Mouse (Mus musculus) right cerebral cortex, postnatal 25 days (tissue): ENCODE results near the gene Ppp1r13b.

Source experiments
- DNase-seq: peaks from one replicate; pipeline ENCODE4 v3.0.0; 2022

The Ppp1r13b gene

DNA sequence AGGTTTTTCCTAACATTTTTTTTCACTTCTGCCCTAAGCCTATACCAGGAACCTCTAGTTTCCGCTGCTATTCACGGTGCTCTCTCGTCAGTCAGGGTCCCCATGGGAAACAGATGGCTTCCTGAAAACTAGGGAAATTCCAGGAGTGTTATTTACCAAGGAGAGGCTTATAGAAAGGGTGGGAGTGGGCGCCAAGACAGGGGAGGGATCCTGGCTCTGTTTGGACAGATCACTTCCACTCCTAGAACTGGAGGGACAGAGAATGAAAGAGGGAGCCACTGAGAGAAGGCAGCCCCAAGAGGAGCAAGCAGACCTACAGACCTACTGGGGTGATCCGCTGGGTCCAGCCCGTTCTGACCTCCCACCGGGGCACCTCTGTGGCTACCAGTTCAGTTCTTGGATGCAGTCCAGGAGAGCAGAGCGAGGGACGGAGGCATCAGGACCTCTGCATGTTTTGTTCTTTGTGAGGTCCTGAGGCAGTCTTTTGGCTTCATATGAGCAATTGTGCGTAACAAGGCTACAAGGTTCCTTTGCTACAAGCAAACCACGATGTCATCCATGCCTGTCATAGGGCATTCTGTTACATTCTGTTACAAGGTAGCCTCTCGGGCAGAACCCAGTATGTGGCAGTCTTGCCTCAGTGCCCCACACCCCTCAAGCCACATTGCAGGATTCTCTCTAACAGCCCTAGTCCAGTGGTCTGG, 8.8 kb upstream of the Ppp1r13b start:
- DNase-seq = no peak

DNA sequence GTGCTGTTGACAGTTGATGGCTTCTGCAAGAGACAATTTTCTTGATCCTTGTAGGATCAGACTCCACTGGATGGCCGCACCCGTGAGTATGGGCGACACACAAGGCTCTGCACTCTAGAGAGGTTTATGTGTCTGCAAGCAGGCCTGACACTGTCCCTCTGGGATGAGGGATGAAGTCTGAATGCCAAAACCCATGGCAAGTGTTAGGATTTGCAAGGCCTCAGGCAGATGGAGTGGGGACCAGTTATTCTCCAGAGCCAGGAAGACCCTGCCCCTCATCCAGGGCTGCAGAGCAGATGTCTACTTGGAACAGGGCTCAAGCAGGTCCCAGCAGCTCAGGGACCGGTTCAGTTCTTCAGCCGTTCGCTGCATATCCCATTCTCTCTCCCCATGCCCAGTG, 7.9 kb upstream of the Ppp1r13b start:
- DNase-seq = no peak

DNA sequence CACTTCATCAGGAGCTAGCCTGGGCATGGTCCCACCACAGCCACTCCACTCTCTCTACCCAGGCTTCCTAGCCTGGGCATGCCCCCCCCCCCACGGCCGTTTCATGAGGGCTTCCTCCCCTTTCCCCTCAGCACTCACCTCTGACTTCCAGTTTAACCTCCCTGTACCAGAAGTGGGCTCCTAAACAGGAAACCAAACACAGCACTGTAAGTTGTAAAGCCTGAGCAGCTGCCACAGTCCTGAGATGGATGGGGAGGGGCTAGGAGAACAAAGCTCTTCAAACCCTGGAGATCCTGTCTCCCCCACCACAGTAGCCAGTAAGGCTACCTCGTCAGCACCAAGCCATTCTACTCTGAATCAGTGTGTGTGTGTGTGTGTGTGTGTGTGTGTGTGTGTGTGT, 6.1 kb upstream of the Ppp1r13b start:
- no peak for DNase-seq

DNA sequence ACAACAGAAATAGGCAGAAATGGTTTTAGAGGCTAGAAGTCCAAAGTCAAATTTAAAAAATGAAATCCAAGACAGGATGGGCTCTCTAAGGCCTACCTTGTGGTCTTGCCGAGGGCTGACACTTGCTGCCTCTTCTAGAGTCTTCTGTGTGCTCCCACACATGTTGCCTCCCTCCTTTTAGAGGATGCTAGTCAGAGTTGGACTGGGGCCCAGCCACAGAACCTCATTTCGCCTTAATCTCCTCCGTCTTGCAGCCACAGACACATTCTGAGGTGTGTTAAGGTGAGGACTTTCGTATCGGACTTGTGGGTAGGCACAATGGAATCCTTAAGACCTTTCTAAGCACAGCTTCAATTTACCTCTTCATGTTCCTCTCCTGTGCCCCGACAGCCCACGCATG, 4.9 kb upstream of the Ppp1r13b start:
- no peak for DNase-seq

DNA sequence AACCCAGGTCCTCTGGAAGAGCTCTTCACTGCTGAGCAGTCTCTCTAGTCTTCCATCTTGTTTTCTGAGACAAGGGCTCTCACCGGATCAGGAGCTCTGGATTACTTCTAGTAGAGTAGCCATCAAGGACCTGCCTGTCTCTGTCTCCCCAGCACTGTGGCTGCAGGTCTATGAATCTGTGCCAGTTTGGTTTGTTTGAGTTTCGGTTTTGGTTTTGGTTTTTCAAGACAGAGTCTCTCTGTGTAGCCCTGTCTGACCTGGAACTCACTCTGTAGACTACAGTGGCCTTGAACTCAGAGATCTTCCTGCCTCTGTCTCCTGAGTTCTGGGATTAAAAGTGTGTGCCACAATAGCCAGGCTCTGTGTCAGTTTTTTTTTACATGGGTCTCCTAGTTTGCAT, 3.9 kb upstream of the Ppp1r13b start:
- DNase-seq = no peak

DNA sequence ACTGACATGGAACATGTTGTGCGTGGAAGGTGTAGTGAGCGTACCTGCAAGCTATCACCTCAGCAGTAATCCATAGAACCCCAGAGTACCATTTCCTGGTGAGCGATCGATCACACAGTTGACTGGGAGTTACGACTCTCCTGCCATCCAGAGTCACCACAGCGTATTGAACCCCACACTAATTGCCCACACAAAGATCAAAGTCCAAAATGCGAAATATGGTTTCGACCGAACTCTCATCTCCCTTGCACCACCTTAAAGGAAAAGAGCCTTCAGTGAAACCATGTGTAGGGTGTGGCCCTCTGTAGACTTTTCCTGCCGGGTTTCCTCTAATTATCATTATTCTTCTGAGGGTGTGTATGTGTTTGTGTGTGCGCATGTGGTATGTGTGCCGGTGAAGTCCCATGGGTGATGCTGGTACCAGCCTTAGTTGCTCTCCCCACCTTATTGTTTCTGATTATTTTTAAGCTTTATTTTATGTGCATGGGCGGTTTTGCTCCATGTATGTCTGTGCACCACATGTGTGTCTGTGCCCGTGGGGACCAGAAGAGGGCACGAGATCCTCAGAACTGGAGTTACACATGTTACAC, 3.4 kb upstream of the Ppp1r13b start:
- DNase-seq = no peak

DNA sequence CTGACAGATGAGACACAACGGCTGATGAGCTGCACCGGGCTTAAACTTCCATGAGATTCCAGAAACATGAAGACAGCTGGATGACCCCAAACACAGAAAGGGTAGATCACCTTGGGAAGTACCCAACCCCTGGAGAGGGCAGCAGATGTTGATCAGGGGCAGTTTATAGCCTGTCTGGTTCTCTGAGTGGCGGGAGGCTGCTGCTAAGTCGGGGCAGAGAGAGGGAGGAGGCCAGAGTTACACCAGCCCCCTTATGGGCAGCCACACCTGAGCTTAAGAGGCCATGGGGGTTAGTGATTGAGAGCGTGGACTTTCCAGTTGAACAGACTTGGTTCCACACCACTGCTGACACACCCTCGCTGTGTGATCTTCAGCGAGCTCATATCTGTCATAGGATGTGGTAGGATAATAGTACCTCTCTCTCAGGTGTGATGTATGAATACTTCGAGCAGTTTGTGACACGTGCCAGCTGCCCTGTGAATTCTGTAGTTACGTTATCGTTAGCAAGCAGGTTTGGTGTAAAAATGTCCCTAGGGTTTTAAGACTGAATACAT, 1.2 kb upstream of the Ppp1r13b start:
- no peak for DNase-seq

DNA sequence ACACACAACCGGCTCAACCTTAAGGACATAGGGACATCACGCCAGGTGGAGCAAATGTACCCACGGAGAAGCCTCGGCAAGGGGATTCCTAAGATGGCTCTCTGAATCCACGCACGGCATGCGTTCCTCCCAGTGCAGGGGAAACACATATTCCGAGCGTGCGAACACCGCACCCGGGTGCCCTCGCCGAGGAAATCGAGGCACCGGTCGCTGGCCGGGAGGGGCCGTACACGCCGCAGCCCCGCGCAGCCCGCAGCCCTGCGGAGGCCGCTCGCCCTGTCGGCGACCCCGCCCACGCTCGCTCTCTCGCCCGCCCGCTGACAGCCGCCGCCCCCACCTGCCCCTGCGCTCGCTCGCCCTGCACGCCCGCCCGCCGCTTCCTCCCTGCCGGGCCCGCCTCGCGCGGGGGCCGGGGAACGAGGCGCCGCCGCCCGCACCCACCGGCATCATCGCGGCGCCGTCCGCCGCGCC, 454 bp downstream of the Ppp1r13b start:
- DNase-seq = no peak

DNA sequence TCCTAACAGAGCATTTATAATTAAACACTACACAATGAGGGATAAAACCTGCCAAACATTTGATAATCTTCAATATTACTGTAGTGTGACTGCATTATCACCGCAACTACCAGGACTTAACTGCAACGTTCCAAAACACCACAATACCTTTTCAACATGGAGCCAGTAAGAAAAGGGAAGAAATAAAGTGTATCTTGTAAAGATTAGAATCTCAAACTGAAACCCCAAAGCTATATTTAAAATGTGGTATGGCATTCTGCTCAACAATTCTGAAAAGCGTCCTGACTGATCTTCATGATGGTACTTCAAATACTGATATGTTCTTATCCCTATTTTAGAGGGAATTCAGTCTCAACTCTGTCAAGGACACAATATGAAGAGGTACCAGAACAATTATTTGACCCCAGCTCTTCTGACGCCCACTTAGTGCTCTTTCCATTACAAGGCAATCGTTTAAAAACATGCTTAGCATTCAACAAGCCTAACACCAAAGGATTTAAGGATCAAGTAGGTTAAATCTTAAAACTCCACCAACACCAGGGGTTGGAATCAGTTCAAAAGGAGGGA, 1.5 kb downstream of the Ppp1r13b start:
- DNase-seq = no peak

DNA sequence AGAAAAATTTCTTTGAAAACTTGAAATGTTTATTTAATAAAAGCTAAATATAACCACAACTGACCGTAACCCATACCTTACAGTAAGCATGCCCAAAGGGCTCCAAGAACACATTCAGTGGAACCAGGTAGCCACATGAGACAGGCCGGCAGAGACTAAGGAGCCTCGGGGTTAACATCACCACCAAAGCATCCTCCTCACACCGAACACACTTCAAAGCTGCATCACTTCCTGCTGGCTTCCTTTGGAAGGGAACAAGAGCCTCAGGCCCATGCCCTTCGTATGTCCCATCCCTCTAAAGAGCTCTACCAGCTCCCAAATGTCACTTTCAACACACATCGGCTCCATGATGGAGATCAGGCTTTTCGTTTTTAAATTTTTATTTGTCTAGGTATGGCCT, 5.4 kb downstream of the Ppp1r13b start:
- no peak for DNase-seq

DNA sequence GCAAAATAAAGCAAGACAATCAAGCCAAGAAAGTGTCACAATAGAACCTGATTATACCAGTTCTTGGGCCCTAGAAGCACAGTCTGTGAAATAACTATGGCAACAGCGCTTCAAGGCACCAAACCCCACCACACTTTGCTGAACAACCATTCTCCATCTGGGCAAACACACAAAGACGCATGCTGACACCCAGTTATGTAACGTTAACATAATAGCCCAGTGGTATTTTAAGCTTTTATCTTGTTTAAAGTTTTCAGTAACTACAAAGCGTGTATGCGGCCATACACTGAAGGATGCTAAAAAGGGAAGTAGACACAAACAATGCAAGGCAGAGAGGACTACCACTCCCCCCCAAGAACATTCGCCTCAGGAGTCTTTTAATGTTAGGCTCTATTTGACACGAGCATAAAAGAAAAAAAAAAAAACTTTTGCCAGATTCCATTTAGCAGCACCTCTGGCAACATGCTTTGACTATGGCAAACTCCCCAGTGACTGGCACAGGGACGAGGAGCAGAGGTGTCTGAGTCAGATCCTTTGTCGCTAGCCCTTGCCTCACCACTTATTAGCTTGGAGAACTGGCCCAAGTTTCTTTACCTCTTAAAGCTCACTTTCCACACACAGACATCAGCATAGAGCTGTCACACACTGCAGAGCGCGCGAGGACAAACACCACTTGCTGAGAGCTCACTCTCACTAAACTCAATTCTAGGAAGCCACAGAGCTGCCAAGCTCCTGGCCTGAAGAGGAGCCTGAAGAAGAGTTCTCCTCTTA, 6.6 kb downstream of the Ppp1r13b start:
- no peak for DNase-seq

DNA sequence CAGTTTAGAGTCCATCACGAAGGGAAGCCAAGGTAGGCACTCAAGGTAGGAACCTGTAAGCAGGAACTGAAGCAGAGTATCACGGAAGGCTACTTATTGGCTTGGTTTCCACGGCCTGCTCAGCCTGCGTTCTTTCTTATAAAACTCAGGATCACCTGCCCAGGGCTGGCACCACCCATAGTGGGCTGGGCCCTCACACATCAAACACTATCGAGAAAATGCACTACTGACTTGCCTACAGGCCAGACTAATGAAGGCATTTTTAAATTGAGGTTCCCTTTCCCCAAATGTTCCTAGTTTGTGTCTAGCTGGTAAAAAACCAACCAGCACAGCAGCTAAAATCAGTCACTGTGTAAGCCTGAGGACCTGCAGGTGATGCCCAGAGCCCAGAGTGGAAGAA, 8.3 kb downstream of the Ppp1r13b start:
- DNase-seq = no peak

DNA sequence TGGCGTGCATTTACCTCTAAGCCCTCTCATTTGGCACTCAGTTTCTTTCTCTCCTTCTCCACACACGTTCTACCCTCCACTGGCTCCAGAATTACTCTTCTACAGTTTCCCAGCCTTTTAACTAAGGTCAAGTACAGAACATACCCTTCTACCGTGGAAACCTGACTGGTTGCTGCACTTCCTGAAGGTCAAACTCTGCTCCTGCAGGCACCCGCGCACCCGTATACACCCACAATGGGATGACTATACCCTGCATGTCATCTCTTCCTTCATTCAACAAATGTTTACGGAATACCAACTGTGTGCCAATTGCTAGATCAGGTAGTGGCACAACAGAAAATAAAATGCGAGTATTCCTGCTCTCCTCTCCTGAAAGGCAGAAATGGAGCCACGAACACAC, 9.2 kb downstream of the Ppp1r13b start:
- no peak for DNase-seq

DNA sequence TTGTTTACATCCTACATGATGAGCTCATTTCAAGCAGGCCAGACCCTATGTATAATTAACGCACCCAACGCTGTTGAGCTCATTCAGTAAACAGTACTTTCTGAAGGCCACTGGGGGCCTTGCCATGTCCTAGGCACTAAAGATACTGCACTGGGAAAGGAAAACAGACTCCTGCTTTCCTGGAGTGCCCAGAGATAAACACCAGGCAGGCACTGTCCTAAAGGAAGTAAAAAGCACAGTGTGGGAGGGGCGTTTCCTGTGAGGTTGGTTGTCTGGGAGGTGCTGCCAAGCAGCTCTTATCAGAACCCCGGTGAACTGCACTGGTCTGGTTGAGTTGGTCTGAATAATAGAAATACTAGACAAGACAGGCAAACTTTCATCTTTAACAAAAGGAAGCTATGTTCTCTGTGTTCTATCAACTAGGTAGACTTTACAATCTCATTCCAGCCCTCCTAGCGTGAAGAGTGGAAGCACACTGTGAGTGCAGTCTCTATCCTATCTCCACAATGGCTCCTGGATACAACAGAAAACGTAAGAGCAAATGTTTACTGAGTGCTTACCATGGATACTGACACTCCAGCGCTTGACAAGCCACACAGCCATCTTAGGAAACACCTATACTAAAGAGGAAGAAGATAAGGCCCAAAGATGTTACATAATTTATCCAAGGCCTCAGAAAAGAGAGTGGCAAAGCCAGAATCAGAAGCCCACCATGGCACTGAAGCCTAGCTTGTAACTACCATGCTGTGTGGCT, 10.8 kb downstream of the Ppp1r13b start:
- no peak for DNase-seq

DNA sequence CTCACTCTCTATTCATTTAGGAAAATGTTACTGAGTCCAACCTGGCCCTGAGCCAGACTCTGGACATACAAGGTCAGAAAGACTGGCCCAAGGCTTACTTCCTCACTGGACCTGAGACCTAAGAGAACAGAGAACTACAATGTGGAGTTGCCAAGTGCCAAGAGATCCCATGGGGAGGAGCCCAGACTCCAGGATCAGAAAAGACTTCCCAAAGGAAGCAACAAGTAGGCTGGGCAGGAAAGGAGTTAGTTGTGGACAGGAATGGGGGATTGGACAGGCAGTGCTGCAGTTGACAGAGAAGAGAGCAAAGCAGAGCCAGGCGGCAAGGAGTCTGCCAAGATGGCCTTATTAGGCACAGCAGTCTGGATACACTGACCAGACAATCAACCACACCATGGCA, 13.8 kb downstream of the Ppp1r13b start:
- no peak for DNase-seq

DNA sequence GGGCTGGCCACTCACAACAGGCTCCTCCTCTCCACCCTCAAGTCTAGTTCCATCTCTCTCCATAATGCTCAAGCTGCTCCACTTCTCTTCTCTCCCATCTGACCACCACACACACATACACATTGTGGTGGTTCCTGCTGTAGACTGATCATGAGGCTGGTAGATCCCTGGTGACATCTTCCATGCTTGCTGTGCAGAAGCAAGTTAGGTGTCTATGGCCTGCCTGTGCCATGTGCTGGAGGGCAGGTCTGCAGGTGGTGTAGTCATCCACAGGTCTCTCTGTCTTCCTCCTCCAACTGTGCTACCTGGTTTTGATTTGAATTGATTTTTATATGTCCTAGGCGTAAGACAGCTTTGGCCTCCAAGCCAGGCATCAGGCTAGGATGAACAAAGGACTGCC, 14.9 kb downstream of the Ppp1r13b start:
- no peak for DNase-seq

DNA sequence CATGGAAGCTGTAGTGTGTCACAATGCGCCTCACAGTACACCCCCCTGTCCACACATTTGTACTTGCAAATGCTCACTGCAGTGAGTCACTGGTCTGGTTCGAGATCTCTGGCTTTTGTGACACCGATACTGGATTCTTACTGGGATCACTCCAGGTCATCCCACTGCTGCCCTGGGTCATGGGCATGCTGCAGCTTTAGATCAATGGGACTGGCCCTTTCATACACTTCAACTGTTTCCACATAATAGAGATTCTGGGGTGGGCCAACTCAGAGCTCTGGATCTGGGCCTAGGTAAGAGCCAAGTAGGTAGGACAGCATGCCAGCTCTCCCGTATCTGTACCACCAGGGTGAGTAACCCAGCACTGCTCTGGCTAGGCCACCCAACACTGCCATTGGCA, 16.1 kb downstream of the Ppp1r13b start:
- DNase-seq = no peak

DNA sequence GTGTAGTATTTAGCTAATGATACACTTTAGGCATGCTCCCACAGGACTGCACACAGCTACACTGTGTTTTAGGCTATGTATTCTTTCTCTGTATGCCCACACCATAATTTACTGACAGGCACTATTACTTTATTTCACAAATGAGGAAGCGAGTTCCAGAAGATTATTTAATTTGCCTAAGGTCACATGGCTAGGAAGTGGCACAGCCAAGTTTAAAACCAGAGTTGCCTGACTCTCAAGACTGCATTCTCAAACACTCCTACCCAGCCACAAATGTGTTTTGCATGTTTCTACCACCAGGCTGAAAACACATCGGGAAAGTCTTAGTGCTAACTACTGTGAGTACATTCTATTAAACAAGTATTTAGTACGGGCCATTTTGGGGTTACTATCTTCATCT, 18.7 kb downstream of the Ppp1r13b start:
- DNase-seq = no peak

DNA sequence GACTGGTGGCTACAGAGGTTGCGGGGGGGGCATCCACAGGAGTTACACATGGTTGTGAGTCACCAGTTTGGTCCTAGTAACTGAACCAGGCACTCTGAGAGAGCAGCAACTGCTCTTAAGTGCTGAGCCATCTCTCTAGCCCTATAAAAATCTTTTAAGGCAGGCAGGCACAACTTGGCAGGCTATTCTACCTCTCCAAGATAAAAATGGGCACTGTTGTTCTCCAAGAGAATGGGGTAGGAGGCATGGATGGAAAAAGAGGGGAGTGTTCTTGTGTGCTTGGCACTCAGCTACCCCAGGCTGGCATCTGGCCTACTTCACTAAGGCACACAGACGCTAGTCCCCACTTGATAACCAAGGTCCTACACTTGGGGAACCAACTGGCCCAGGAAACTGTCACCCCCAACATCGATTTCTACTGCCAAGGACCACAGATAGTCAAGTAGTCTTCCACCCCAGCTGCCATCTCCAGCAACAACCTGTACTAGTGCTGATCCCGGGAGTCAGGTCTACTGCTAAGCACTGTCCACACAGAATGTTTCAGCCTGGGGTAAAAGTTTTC, 19.5 kb downstream of the Ppp1r13b start:
- DNase-seq = no peak

DNA sequence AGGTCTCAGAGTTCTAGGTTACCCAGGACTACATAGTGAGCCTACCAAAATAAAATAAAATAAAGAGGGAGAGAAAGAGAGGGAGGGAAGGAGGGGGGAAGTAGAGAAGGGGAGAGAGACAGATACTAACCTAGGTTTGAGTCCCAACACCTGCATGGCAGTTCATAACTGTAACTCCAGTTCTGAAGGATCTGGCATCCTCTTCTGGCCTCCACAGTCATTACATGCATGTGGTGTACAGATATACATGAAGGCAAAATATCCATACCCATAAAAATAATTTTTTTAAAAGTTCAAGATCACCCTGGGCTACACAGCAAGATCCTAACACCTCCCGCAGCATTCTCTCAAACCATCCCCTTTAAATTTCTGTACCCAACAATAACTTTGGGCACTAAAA, 20.9 kb downstream of the Ppp1r13b start:
- DNase-seq = no peak

DNA sequence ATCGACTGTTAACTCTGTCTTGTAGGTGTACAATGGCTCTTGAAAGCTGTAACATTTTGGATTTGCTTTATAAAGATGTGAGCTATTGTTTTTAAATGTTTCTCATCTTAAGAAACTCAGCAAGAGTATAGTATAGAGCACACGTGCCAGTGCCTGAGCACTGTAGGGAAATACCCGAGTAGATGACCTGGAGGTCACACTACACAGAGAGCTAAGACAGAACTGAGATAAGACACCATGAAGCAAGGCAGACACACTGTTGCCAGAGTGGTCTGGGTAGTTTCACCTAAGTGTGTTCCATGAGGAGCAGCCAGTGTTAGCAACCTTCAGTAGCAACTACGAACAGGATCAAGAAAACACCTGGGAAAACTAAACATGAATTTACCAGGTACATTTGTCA, 25.1 kb downstream of the Ppp1r13b start:
- DNase-seq = no peak

DNA sequence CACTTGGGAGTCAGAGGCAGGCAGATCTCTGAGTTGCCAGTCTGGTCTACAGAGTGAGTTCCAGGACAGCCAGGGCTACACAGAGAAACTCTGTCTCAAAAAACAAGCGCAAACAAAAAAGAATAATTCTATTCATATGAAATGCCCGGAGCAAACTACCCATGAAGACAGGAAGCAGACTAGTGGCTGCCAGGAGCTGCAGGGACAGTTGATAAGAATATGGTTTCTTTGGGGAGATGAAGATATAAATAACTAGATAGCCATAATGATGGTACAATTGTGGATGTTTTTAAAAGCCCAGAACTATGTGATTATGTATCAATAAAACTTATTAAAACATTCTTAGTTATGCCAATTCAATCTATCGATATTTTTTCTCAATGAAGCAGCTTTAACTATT, 25.9 kb downstream of the Ppp1r13b start:
- DNase-seq = no peak

DNA sequence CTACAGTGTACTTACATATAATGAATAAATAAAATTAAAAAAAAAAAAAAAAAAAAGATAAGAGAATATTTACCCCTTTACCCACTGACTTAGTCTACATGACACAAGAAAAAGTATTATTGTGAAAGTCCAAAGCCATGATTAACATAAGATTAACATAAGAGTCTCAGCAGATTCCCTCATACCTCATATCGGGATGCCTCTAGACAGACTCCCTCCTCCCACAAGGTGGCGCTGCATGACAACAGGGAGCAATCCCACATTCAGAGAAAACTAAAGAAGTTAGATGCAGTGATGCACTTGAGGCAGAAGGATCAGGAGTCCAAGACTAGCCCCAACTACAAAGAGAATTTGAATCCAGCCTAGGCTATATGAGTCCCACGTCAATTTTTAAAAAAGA, 29.7 kb downstream of the Ppp1r13b start:
- peak; percentile 55 for DNase-seq
